Mouse (Mus musculus) megakaryocyte, embryonic 14.5 days (primary cell): Measurements from ENCODE around the gene Zfp180. TPM values are rescaled to one million over a fixed set of nuclear protein-coding genes. Genes with fewer than 3 reads are reported as not detected.

Source experiments
- H3K27me3 ChIP-seq: replicated peaks from 2 replicates; pipeline ENCODE3; 2012; ENCODE audit warnings: inconsistent platforms
- H3K36me3 ChIP-seq: replicated peaks from 2 replicates; pipeline ENCODE3; 2012; ENCODE audit warnings: low read length, inconsistent platforms, mixed read lengths
- H3K4me1 ChIP-seq: 2 replicates; pipeline ENCODE4 v1.6.1; 2012; ENCODE audit warnings: inconsistent platforms
- H3K4me3 ChIP-seq: replicated peaks from 2 replicates; pipeline ENCODE3; 2012; ENCODE audit warnings: moderate library complexity, mild to moderate bottlenecking, inconsistent platforms
- H3K9me3 ChIP-seq: 2 replicates; pipeline ENCODE4 v1.6.1; 2012; ENCODE audit warnings: inconsistent platforms
- FLI1 ChIP-seq: IDR thresholded peaks from 2 replicates; pipeline ENCODE4 v1.6.1; 2012; ENCODE audit warnings: low read length, inconsistent platforms, mixed read lengths
- GATA1 ChIP-seq: IDR thresholded peaks from 3 replicates; pipeline ENCODE4 v1.6.1; 2012; ENCODE audit warnings: mixed read lengths, low read length, inconsistent platforms, borderline replicate concordance
- polyA plus RNA-seq: library from polyadenylated mRNA; stranded (reverse); fragments of >175 nt; gene quantifications from 2 replicates; pipeline ENCODE4 v1.2.3, GENCODE M21; 2012; ENCODE audit warnings: low replicate concordance; ENCODE audit not compliant: insufficient read depth

Gene Zfp180
- polyA plus RNA-seq, 1 experiment: 4.7 TPM

GRCm38 (mm10) chr7:24111772-24112155, 30.0 kb downstream of the Zfp180 start:
- TF ChIP-seq GATA1 (no peak), FLI1 (no peak)
- no peaks in the 10 kb centered on the region for H3K4me1 ChIP-seq
- peaks cover 64% of the 10 kb centered on the region for H3K9me3 ChIP-seq
- no peaks in the 10 kb centered on the region for H3K27me3 ChIP-seq
- H3K36me3 ChIP-seq: peaks cover 44% of the 10 kb centered on the region
- no peak overlapping the region for H3K4me3 ChIP-seq

GRCm38 (mm10) chr7:24112156-24112856, 30.6 kb downstream of the Zfp180 start, which contains the start of gene Zfp112:
TSS of gene Zfp112 (plus strand) at chr7:24112314.
- no peak for TF ChIP-seq FLI1
- peaks cover 39% of the 10 kb centered on the region for H3K36me3 ChIP-seq
- no peak within 1 kb of the TSS for H3K4me3 ChIP-seq
- no peaks in the 10 kb centered on the region for H3K27me3 ChIP-seq
- peaks cover 60% of the 10 kb centered on the region for H3K9me3 ChIP-seq
- H3K4me1 ChIP-seq: no peaks in the 10 kb centered on the region

- Histone ChIP-seq H3K9me3 (peaks cover 60% of the 10 kb centered on the region), H3K36me3 (peaks cover 32% of the 10 kb centered on the region), H3K4me3 (no peak overlapping the region), H3K4me1 (no peaks in the 10 kb centered on the region), H3K27me3 (no peaks in the 10 kb centered on the region)
- TF ChIP-seq GATA1: no peak
- no peak for TF ChIP-seq FLI1
Measured at GRCm38 (mm10) chr7:24113001-24113400, 31.3 kb downstream of the Zfp180 start.

- no peaks in the 10 kb centered on the region for H3K27me3 ChIP-seq
- TF ChIP-seq GATA1 (no peak), FLI1 (no peak)
- H3K36me3 ChIP-seq: peaks cover 11% of the 10 kb centered on the region
- no peaks in the 10 kb centered on the region for H3K4me1 ChIP-seq
- H3K4me3 ChIP-seq: no peak overlapping the region
- peaks cover 57% of the 10 kb centered on the region for H3K9me3 ChIP-seq
Measured at GRCm38 (mm10) chr7:24116655-24117054, 34.9 kb downstream of the Zfp180 start.

- peaks cover 31% of the 10 kb centered on the region for H3K36me3 ChIP-seq
- H3K4me3 ChIP-seq: peak overlapping the region; percentile 93
- H3K4me1 ChIP-seq: peaks cover 34% of the 10 kb centered on the region
- TF ChIP-seq FLI1 (no peak), GATA1 (no peak)
- peaks cover 3% of the 10 kb centered on the region; the same call in 1 of the 2 replicates for H3K9me3 ChIP-seq
- H3K27me3 ChIP-seq: peaks cover 3% of the 10 kb centered on the region
Measured at GRCm38 (mm10) chr7:24133425-24133995, 51.8 kb downstream of the Zfp180 start.

- peak within 1 kb of the TSS; percentile 93 for H3K4me3 ChIP-seq
- H3K36me3 ChIP-seq: peaks cover 38% of the 10 kb centered on the region
- H3K9me3 ChIP-seq: peaks cover 5% of the 10 kb centered on the region; the same call in 1 of the 2 replicates
- TF ChIP-seq FLI1 (no peak), GATA1 (no peak)
- H3K4me1 ChIP-seq: peaks cover 27% of the 10 kb centered on the region
- peaks cover 3% of the 10 kb centered on the region for H3K27me3 ChIP-seq
Measured at GRCm38 (mm10) chr7:24133996-24134828, 52.5 kb downstream of the Zfp180 start, which contains the start of gene Zfp235. TSS of gene Zfp235 (plus strand) at chr7:24134169.

GRCm38 (mm10) chr7:24142566-24142965, 60.8 kb downstream of the Zfp180 start:
- H3K4me3 ChIP-seq: peak overlapping the region; percentile 77

GRCm38 (mm10) chr7:24153272-24153671, 71.5 kb downstream of the Zfp180 start:
- TF ChIP-seq FLI1 (no peak), GATA1 (no peak)
- H3K27me3 ChIP-seq: peaks cover 16% of the 10 kb centered on the region
- no peaks in the 10 kb centered on the region for H3K36me3 ChIP-seq
- H3K4me1 ChIP-seq: no peaks in the 10 kb centered on the region
- H3K4me3 ChIP-seq: no peak overlapping the region
- peaks cover 29% of the 10 kb centered on the region for H3K9me3 ChIP-seq

More at GRCm38 (mm10) chr7:24142566-24142965, 60.8 kb downstream of the Zfp180 start:
- peaks cover 38% of the 10 kb centered on the region for H3K9me3 ChIP-seq
- peaks cover 14% of the 10 kb centered on the region for H3K4me1 ChIP-seq
- H3K36me3 ChIP-seq: peaks cover 46% of the 10 kb centered on the region
- H3K27me3 ChIP-seq: peaks cover 14% of the 10 kb centered on the region
- TF ChIP-seq FLI1 (no peak), GATA1 (no peak)

Other genes starting within 250 kb of the Zfp180 start
- not detected in 2 replicates for gene Vmn1r176, start 244.6 kb upstream of the Zfp180 start, polyA plus RNA-seq
- not detected in 2 replicates for gene Vmn1r177, start 215.5 kb upstream of the Zfp180 start, polyA plus RNA-seq
- gene Vmn1r178, start 189.9 kb upstream of the Zfp180 start, polyA plus RNA-seq: 0.34 TPM in 1 of 2 replicates, not detected in the other
- gene Vmn1r179, start 154.9 kb upstream of the Zfp180 start, polyA plus RNA-seq: not detected in 2 replicates
- not detected in 2 replicates for gene Vmn1r180, start 131.3 kb upstream of the Zfp180 start, polyA plus RNA-seq
- gene Vmn1r181, start 107.3 kb upstream of the Zfp180 start, polyA plus RNA-seq: not detected in 2 replicates
- not detected in 2 replicates for gene V1rd19, start 80.2 kb upstream of the Zfp180 start, polyA plus RNA-seq
- not detected in 2 replicates for gene Vmn1r183, start 28.7 kb upstream of the Zfp180 start, polyA plus RNA-seq
- 0.16 TPM in 1 of 2 replicates, not detected in the other for gene Zfp112, start 30.4 kb downstream of the Zfp180 start, polyA plus RNA-seq
- 1.00 and 2.8 TPM in 2 replicates for gene Zfp235, start 52.2 kb downstream of the Zfp180 start, polyA plus RNA-seq
- not detected in 2 replicates for gene Zfp114, start 93.1 kb downstream of the Zfp180 start, polyA plus RNA-seq
- 0.41 TPM in 1 of 2 replicates, not detected in the other for gene Zfp111, start 129.5 kb downstream of the Zfp180 start, polyA plus RNA-seq
- gene Zfp109, start 155.6 kb downstream of the Zfp180 start, polyA plus RNA-seq: 0.27 TPM in 1 of 2 replicates, not detected in the other
- gene Zfp108, start 172.9 kb downstream of the Zfp180 start, polyA plus RNA-seq: not detected in 2 replicates
- gene Zfp93, start 188.5 kb downstream of the Zfp180 start, polyA plus RNA-seq: 1.2 TPM in 1 of 2 replicates, not detected in the other
- 5.2 and 7.2 TPM in 2 replicates for gene Zfp61, start 219.3 kb downstream of the Zfp180 start, polyA plus RNA-seq
- 1.1 TPM in 1 of 2 replicates, not detected in the other for gene Zfp94, start 234.7 kb downstream of the Zfp180 start, polyA plus RNA-seq